Mouse (Mus musculus) hindbrain, embryonic 11.5 days (tissue): ENCODE data around the gene Cyp4a30b. TPM values are rescaled to one million over a fixed set of nuclear protein-coding genes. Genes with fewer than 3 reads are reported as not detected.
"Not testable (repeated sequence)": the region's sequence is repeated elsewhere in the genome, so short reads cannot be mapped to it uniquely, and the experiment has no call there.

Source experiments
- ATAC-seq: fragments of 200-750 bp; cut with Nextera tagmentation; 2 replicates; pipeline ENCODE4 v1.8.0; 2017; ENCODE audit warnings: mild to moderate bottlenecking, moderate TSS enrichment, moderate library complexity; ENCODE audit not compliant: low FRiP score
- DNase-seq: peaks from one replicate; pipeline ENCODE4 v3.0.0-alpha.2; 2015; ENCODE audit warnings: low spot score
- H3K27ac ChIP-seq: fragments of 300-500 bp; sonication (generic); 2 replicates; pipeline ENCODE4 v1.5.1; 2014; ENCODE audit warnings: mild to moderate bottlenecking, low read depth, low read length
- H3K27me3 ChIP-seq: fragments of 300-500 bp; sonication (generic); 2 replicates; pipeline ENCODE4 v1.6.1; 2014; ENCODE audit warnings: mild to moderate bottlenecking, low read length, moderate library complexity, mixed read lengths; ENCODE audit not compliant: control insufficient read depth, insufficient read depth
- H3K36me3 ChIP-seq: fragments of 300-500 bp; sonication (generic); 2 replicates; pipeline ENCODE4 v1.6.1; 2014; ENCODE audit warnings: mild to moderate bottlenecking, low read length, moderate library complexity, mixed read lengths; ENCODE audit not compliant: control insufficient read depth, insufficient read depth
- H3K4me1 ChIP-seq: fragments of 300-500 bp; sonication (generic); replicated peaks from 2 replicates; pipeline ENCODE4 v1.6.1; 2014; ENCODE audit warnings: low read length, mixed read lengths; ENCODE audit not compliant: control insufficient read depth, insufficient read depth
- H3K4me2 ChIP-seq: fragments of 300-500 bp; sonication (generic); replicated peaks from 2 replicates; pipeline ENCODE4 v1.6.1; 2014; ENCODE audit warnings: mild to moderate bottlenecking, low read depth, low read length
- H3K4me3 ChIP-seq: fragments of 300-500 bp; sonication (generic); 2 replicates; pipeline ENCODE4 v1.5.1; 2014; ENCODE audit warnings: low read depth, low read length
- H3K9ac ChIP-seq: fragments of 300-500 bp; sonication (generic); 2 replicates; pipeline ENCODE4 v1.6.1; 2014; ENCODE audit warnings: low read depth, low read length
- H3K9me3 ChIP-seq: fragments of 300-500 bp; sonication (generic); 2 replicates; pipeline ENCODE4 v1.6.1; 2016; ENCODE audit warnings: low read length; ENCODE audit not compliant: control insufficient read depth
- WGBS: fragments of 180-500 bp; shearing (Covaris S2); extraction: QIAGEN DNeasy Blood & Tissue Kit; methylation state at CpG from one replicate; pipeline ENCODE4 v1.1.7; 2014; 5-methylcytosine and 5-hydroxymethylcytosine counted together
- polyA plus RNA-seq: library from polyadenylated mRNA; unstranded; fragments of >200 nt; fragmentation: Nextera tagmentation; extraction: Ambion mirVana; gene quantifications from 2 replicates; pipeline ENCODE4 v1.2.1, GENCODE M21; 2014

The Cyp4a30b gene
- polyA plus RNA-seq, 1 experiment from 2014 or later, result not detected

- not testable (repeated sequence) for H3K4me1 ChIP-seq, H3K36me3 ChIP-seq, H3K9me3 ChIP-seq, H3K4me2 ChIP-seq, H3K4me3 ChIP-seq, H3K9ac ChIP-seq, H3K27me3 ChIP-seq, ATAC-seq, H3K27ac ChIP-seq, DNase-seq
- 88% methylated on average over 5 of the region's 5 CpGs for WGBS
Observed at GRCm38 (mm10) chr4:115518000-115518399, 65.6 kb downstream of the Cyp4a30b start, which contains the start of gene Cyp4a10. Gene Cyp4a10, plus strand, starts transcription at chr4:115518264.

GRCm38 (mm10) chr4:115519444-115519843 lies 67.0 kb downstream of the Cyp4a30b start:
- Histone ChIP-seq H3K27me3 (no peaks in the 10 kb centered on the region), H3K4me3 (no peak overlapping the region), H3K4me2 (no peak overlapping the region), H3K36me3 (no peaks in the 10 kb centered on the region), H3K9ac (no peak overlapping the region), H3K9me3 (no peaks in the 10 kb centered on the region), H3K27ac (no peak overlapping the region), H3K4me1 (no peaks in the 10 kb centered on the region)
- WGBS, result 77% methylated on average over 4 of the region's 4 CpGs
- ATAC-seq (no peak), DNase-seq (no peak)

Other genes starting within 250 kb of the Cyp4a30b start
- not detected in 2 replicates for gene Cyp4a29, start 210.5 kb upstream of the Cyp4a30b start, polyA plus RNA-seq
- gene Cyp4a12a, start 153.6 kb upstream of the Cyp4a30b start, polyA plus RNA-seq, result not detected in 2 replicates
- gene Cyp4a12b, start 41.0 kb upstream of the Cyp4a30b start, polyA plus RNA-seq, result not detected in 2 replicates
- not detected in 2 replicates for gene Cyp4a14, start 43.5 kb downstream of the Cyp4a30b start, polyA plus RNA-seq
- not detected in 2 replicates for gene Cyp4a10, start 65.7 kb downstream of the Cyp4a30b start, polyA plus RNA-seq
- not detected in 2 replicates for gene Cyp4a31, start 111.0 kb downstream of the Cyp4a30b start, polyA plus RNA-seq
- not detected in 2 replicates for gene Cyp4a32, start 148.4 kb downstream of the Cyp4a30b start, polyA plus RNA-seq
- gene Cyp4b1, start 195.1 kb downstream of the Cyp4a30b start, polyA plus RNA-seq, result not detected in 2 replicates